Mouse (Mus musculus) thymus, adult 2 months (tissue): ENCODE results near the gene Acss2.

ENCODE experiments used
- CTCF ChIP-seq: fragments of 200-500 bp; IDR thresholded peaks from 2 replicates; pipeline ENCODE4 v1.5.1; 2012; ENCODE audit warnings: mild to moderate bottlenecking, control low read depth, low read length, moderate library complexity, borderline replicate concordance; ENCODE audit not compliant: control insufficient read depth, poor library complexity, insufficient read depth; ENCODE audit errors: extremely low read depth
- POLR2A ChIP-seq: fragments of 200-500 bp; IDR thresholded peaks from 2 replicates; pipeline ENCODE4 v1.6.1; 2012; ENCODE audit warnings: mild to moderate bottlenecking, low read length, control low read depth, moderate library complexity; ENCODE audit not compliant: control insufficient read depth, poor library complexity, insufficient read depth; ENCODE audit errors: extremely low read depth

GRCm38 (mm10) chr2:155502596-155502995 is 15.2 kb upstream of the Acss2 start:
- TF ChIP-seq CTCF (no peak), POLR2A (no peak)
